Mouse (Mus musculus) liver, embryonic 16.5 days (tissue): ENCODE measurements around the gene Gm11559. TPM values are rescaled to one million over a fixed set of nuclear protein-coding genes. Genes with fewer than 3 reads are reported as not detected.
"Not testable (repeated sequence)": the region's sequence is repeated elsewhere in the genome, so short reads cannot be mapped to it uniquely, and the experiment has no call there.

Experiments
- ATAC-seq: fragments of 200-750 bp; cut with Nextera tagmentation; 2 replicates; pipeline ENCODE4 v1.8.0; 2017; ENCODE audit warnings: low read depth, mild to moderate bottlenecking, moderate number of reproducible peaks, moderate library complexity
- H3K27ac ChIP-seq: fragments of 300-500 bp; sonication (generic); 2 replicates; pipeline ENCODE4 v1.5.1; 2014; ENCODE audit warnings: mild to moderate bottlenecking, low read length
- H3K27me3 ChIP-seq: fragments of 300-500 bp; sonication (generic); 2 replicates; pipeline ENCODE4 v1.6.1; 2014; ENCODE audit warnings: low read depth, low read length, mixed read lengths; ENCODE audit not compliant: control insufficient read depth, insufficient read depth
- H3K36me3 ChIP-seq: fragments of 300-500 bp; sonication (generic); 2 replicates; pipeline ENCODE4 v1.6.1; 2014; ENCODE audit warnings: mild to moderate bottlenecking; ENCODE audit not compliant: control insufficient read depth, insufficient read depth
- H3K4me1 ChIP-seq: fragments of 300-500 bp; sonication (generic); 2 replicates; pipeline ENCODE4 v1.6.1; 2014; ENCODE audit warnings: low read depth, low read length, mixed read lengths; ENCODE audit not compliant: control insufficient read depth
- H3K4me2 ChIP-seq: fragments of 300-500 bp; sonication (generic); 2 replicates; pipeline ENCODE4 v1.6.1; 2014; ENCODE audit warnings: low read depth, low read length, mixed read lengths
- H3K4me3 ChIP-seq: fragments of 300-500 bp; sonication (generic); 2 replicates; pipeline ENCODE4 v1.5.1; 2014; ENCODE audit warnings: low read depth, mild to moderate bottlenecking, low read length
- H3K9ac ChIP-seq: fragments of 300-500 bp; sonication (generic); 2 replicates; pipeline ENCODE4 v1.6.1; 2014; ENCODE audit warnings: low read depth, low read length
- H3K9me3 ChIP-seq: fragments of 300-500 bp; sonication (generic); replicated peaks from 2 replicates; pipeline ENCODE4 v1.6.1; 2016; ENCODE audit warnings: low read length; ENCODE audit not compliant: control insufficient read depth
- WGBS: fragments of 180-500 bp; shearing (Covaris S2); extraction: QIAGEN DNeasy Blood & Tissue Kit; methylation state at CpG from one replicate; pipeline ENCODE4 v1.1.7; 2014; ENCODE audit not compliant: insufficient replicate concordance; 5-methylcytosine and 5-hydroxymethylcytosine counted together
- polyA plus RNA-seq: library from polyadenylated mRNA; unstranded; fragments of >200 nt; fragmentation: Nextera tagmentation; extraction: Ambion mirVana; gene quantifications from 2 replicates; pipeline ENCODE4 v1.2.1, GENCODE M21; 2015

Gm11559 gene
- polyA plus RNA-seq: not detected in 2 replicates

DNA sequence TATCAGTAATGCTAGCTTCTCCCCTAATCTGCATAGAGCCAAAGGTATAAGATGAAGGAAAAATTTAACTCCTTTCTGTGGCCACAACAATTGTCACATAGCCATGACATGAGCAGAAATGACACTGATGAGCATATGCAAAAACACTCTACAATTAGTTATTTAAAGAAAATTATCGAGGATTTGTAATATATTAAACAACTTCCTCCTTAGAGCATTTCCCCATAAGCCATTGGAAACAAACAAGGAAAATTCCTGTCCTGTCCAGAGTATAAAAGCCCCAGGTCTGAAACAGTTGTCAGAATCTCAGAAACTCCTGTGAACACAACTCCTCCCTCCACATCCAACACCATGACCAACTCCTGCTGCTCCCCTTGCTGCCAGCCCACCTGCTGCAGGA is at the start of gene Gm11559:
Gene Gm11559, plus strand, starts transcription at position 301 of the 400 bp plus-strand sequence.
- H3K9me3 ChIP-seq, ATAC-seq: not testable (repeated sequence)
- 39% methylated on average over 1 of the region's 1 CpGs for WGBS

DNA sequence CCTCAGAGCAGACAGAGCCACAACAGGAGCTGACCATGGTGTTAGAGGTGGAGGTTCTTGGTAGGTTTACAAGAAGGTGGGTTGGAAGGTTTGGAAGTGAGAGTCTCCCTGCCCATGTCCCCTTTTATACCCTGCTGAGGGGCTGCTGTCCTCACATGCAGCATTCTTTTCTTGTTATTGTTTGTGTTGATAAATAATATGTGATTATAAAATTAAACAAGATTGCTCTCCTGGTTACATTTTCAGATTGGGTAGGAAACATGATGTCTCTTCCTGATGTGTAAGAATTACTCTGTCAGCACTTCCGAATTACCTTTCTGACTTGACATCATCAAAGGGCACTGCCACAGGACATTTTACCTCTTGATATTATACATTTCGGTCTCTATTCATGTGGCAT is 48.7 kb upstream of the Gm11559 start, which contains the start of gene Gm11564:
Gene Gm11564, minus strand, starts transcription at position 101 of the 400 bp plus-strand sequence.
- H3K9me3 ChIP-seq, H3K4me3 ChIP-seq, H3K27me3 ChIP-seq, H3K36me3 ChIP-seq, H3K4me1 ChIP-seq, H3K27ac ChIP-seq, H3K4me2 ChIP-seq, H3K9ac ChIP-seq, ATAC-seq: not testable (repeated sequence)
- WGBS: 58% methylated on average over 2 of the region's 2 CpGs

More for the DNA sequence above, at the start of gene Gm11559:
- not testable (repeated sequence) for H3K9ac ChIP-seq, H3K4me2 ChIP-seq, H3K4me3 ChIP-seq, H3K27me3 ChIP-seq, H3K27ac ChIP-seq, H3K4me1 ChIP-seq, H3K36me3 ChIP-seq

DNA sequence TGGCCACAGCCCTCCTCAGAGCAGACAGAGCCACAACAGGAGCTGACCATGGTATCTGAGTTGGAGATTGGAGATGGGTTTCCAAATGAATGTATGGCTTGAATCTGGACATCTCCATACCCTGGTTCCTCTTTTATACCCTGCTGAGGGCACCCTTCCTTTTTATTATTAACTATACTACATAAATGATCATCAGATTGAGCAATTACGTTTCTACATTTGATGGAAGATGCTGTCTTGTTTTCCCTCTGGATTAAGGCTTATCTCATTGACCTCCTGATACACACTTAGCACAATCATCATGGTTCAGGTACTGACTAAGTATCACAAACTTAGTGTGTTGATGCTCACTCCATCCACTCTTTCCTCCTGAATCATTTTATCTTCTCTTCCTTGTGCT is 26.3 kb upstream of the Gm11559 start, which contains the start of gene 2300003K06Rik:
Gene 2300003K06Rik, minus strand, starts transcription at position 101 of the 400 bp plus-strand sequence.
- H3K4me2 ChIP-seq: no peak within 1 kb of the TSS
- H3K36me3 ChIP-seq: no peaks in the 10 kb centered on the region
- no peaks in the 10 kb centered on the region for H3K9me3 ChIP-seq
- H3K4me1 ChIP-seq: no peaks in the 10 kb centered on the region
- ATAC-seq: no peak
- H3K27ac ChIP-seq: no peak within 1 kb of the TSS
- no peak within 1 kb of the TSS for H3K9ac ChIP-seq
- whole genome bisulfite sequencing: 45% methylated on average over 1 of the region's 1 CpGs
- H3K27me3 ChIP-seq: no peaks in the 10 kb centered on the region
- H3K4me3 ChIP-seq: no peak within 1 kb of the TSS

DNA sequence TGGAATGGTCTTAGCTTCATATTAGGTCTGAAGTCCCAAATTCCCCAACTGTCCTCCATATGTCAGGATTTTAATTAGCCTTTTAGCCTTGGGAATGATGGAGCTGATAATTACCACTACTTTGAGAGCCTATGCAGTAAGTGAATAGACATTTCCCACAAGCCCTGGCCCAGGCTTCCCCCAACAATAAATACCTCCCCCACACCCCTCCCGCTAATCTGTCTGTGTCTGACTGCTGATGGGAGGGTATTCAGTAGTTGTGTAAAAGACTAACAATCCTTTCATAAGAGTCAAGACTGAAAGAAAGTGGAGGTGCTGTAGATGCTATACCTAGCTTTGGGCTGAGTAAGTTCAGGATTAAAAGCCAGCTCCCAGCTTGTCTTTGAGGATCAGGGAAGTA is 22.1 kb upstream of the Gm11559 start:
- H3K4me3 ChIP-seq: no peak overlapping the region
- H3K9ac ChIP-seq: no peak overlapping the region
- no peaks in the 10 kb centered on the region for H3K4me1 ChIP-seq
- no peak overlapping the region for H3K4me2 ChIP-seq
- H3K27me3 ChIP-seq: no peaks in the 10 kb centered on the region
- H3K27ac ChIP-seq: no peak overlapping the region
- no peaks in the 10 kb centered on the region for H3K9me3 ChIP-seq
- WGBS: 58% methylated on average over 1 of the region's 1 CpGs
- no peak for ATAC-seq
- H3K36me3 ChIP-seq: no peaks in the 10 kb centered on the region

DNA sequence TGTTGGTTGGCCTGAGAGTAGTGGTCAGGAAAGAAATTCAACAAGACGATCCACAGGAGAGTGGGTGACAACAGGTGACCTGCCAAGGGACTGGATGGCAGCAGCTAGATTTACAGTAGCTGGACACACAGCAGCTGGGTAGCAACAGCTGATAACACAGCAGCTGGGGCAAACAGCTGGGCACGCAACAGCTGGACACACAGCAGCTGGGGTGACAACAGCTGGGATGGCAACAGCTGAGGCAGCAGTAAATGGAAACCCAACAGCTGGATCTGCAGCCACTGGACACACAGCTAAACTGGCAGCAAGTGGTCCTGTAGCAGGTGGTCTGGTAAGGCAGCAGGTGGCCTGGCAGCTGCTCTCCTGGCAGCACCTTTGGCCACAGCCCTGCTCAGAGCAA is 17.5 kb upstream of the Gm11559 start:
- no peaks in the 10 kb centered on the region for H3K9me3 ChIP-seq
- no peak overlapping the region for H3K9ac ChIP-seq
- H3K4me3 ChIP-seq: no peak overlapping the region
- H3K4me1 ChIP-seq: no peaks in the 10 kb centered on the region
- H3K27me3 ChIP-seq: no peaks in the 10 kb centered on the region
- H3K36me3 ChIP-seq: no peaks in the 10 kb centered on the region
- H3K4me2 ChIP-seq: no peak overlapping the region
- ATAC-seq: no peak
- no peak overlapping the region for H3K27ac ChIP-seq
- WGBS: 62% methylated on average over 2 of the region's 2 CpGs

DNA sequence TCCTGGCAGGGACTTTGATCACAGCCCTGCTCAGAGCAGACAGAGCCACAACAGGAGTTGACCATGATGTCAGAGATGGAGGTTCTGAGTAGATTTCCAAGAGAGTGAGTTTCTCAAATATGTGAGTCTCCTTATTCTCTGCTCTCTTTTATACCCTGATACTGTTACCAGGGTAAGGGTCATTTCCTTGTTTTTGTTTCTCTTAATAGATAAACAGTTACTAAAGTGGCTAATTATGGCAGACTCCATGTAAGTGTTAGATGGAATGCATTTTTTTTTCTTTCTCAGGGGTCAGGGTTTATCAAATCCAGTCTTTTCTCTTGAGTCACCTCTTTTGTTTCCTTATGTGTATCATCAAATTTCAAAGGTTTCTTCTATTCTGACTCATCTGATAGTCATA is 12.8 kb upstream of the Gm11559 start, which contains the start of gene Krtap4-16:
Gene Krtap4-16, minus strand, starts transcription at position 101 of the 400 bp plus-strand sequence.
- no peaks in the 10 kb centered on the region for H3K27me3 ChIP-seq
- no peak within 1 kb of the TSS for H3K4me3 ChIP-seq
- H3K36me3 ChIP-seq: no peaks in the 10 kb centered on the region
- H3K4me1 ChIP-seq: no peaks in the 10 kb centered on the region
- no peak within 1 kb of the TSS for H3K4me2 ChIP-seq
- H3K9ac ChIP-seq: no peak within 1 kb of the TSS
- H3K27ac ChIP-seq: no peak within 1 kb of the TSS
- no peaks in the 10 kb centered on the region for H3K9me3 ChIP-seq
- no peak for ATAC-seq

DNA sequence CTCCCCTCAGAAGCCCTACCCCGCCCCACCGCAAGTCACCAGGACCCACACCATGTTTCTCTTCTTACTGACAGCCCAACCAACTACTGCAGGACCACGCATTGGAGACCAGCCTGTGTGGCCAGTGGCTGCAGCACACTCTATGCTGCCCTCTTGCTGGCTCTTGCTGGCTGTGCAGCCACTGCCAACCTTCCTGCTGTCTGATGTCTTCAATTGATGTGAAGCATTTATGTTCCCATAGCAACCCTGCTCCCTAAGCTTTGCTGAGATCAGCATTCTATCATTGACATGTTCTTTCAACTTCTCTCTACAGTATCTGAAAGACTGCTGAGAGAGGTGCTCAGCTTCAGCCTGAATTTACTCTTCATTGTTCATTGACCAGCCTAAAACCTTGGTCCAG is 10.2 kb upstream of the Gm11559 start:
- Histone ChIP-seq H3K4me3 (no peak overlapping the region), H3K4me1 (no peaks in the 10 kb centered on the region), H3K9me3 (no peaks in the 10 kb centered on the region), H3K27me3 (no peaks in the 10 kb centered on the region), H3K9ac (no peak overlapping the region), H3K4me2 (no peak overlapping the region), H3K36me3 (no peaks in the 10 kb centered on the region), H3K27ac (no peak overlapping the region)
- no peak for ATAC-seq
- 52% methylated on average over 3 of the region's 3 CpGs for WGBS

DNA sequence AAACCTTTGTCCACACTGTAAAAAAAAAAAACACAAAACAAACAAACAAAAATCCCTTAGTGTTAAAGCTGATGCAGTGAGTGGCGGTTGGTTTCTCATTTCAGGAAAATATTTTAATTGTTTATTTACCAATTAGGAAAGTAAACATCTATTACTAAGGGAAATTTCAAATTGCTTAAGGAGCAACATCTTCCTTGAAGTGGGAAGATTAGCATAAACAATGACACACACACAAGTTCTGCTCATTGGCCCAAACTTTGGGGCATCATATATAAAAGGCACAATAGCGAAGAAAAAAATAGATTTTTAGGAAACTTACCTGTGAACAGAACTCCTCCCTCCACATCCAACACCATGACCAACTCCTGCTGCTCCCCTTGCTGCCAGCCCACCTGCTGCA is 6.7 kb upstream of the Gm11559 start, which contains the start of gene Gm11568:
Gene Gm11568, plus strand, starts transcription at position 301 of the 400 bp plus-strand sequence.
- Histone ChIP-seq H3K27me3 (no peaks in the 10 kb centered on the region), H3K27ac (no peak within 1 kb of the TSS), H3K4me1 (no peaks in the 10 kb centered on the region), H3K4me2 (no peak within 1 kb of the TSS), H3K36me3 (no peaks in the 10 kb centered on the region), H3K9me3 (no peaks in the 10 kb centered on the region), H3K4me3 (no peak within 1 kb of the TSS), H3K9ac (no peak within 1 kb of the TSS)
- ATAC-seq: no peak
- 70% methylated on average over 2 of the region's 2 CpGs for WGBS

DNA sequence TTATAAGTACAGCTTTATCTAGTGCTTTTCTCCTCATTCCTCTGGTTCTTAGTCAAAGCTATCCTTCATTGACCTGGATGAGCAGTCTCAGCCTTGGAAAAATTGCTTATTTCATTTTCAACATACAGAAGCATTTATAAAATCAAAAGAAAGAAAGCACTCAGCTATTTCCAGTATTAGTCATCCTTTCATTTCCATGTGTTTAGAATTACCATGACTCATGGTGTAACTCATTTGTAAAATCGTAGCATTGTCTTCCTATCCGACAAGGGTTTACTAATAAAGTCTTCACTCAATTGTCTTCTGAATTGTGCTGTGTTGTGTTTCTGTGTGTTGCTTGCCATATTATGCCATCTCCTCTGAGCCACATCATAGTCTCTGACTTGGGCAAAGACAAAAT is 5.5 kb upstream of the Gm11559 start:
- Histone ChIP-seq H3K36me3 (no peaks in the 10 kb centered on the region), H3K9ac (no peak overlapping the region), H3K9me3 (no peaks in the 10 kb centered on the region), H3K4me1 (no peaks in the 10 kb centered on the region), H3K27me3 (no peaks in the 10 kb centered on the region), H3K27ac (no peak overlapping the region), H3K4me3 (no peak overlapping the region), H3K4me2 (no peak overlapping the region)
- 53% methylated on average over 2 of the region's 2 CpGs for WGBS
- ATAC-seq: no peak
